Comparison of ENCODE assay signal across 10 mouse cellular contexts in genomic region chr12:11370056-11370455, GRCm38 (mm10).
DNase-seq lines count a peak whose midpoint lies in the region; ATAC-seq lines count a peak whose summit lies in the region.
"Had no signal": no experiment of that assay in that cellular context is flagged by ENCODE, and none has a peak within 500 bp of the region (broad histone marks: within the 10 kb centered on the region; RNA-seq: fewer than 3 reads in every experiment).

No protein-coding gene starts in this region.

- H3K4me3 ChIP-seq in neural tube, embryonic 13.5 days = no peak overlapping the region
- no peak overlapping the region for H3K4me3 ChIP-seq in heart, embryonic 11.5 days (ENCODE audit: low read depth, low read length)
- H3K4me3 ChIP-seq: embryonic facial prominence, embryonic 12.5 days; liver, embryonic 13.5 days had no signal

- no peak overlapping the region for H3K27ac ChIP-seq in neural tube, embryonic 13.5 days (replicated peaks)
- no peak overlapping the region for H3K27ac ChIP-seq in heart, embryonic 11.5 days (ENCODE audit: low read depth, low read length)
- H3K27ac ChIP-seq: embryonic facial prominence, embryonic 12.5 days; liver, embryonic 13.5 days had no signal

- 52% methylated on average over 4 of the region's 4 CpGs for WGBS in neural tube, embryonic 13.5 days
- WGBS in heart, embryonic 11.5 days (ENCODE audit: insufficient replicate concordance) = 57% methylated on average over 4 of the region's 4 CpGs

- intact Hi-C loops in left cerebral cortex, postnatal 14 days (cut with DNase I) = no loop called here
- intact Hi-C loops in gastrocnemius, postnatal 36 days (cut with DNase I) = no loop called here

- no peak overlapping the region for H3K9ac ChIP-seq in neural tube, embryonic 13.5 days
- no peak overlapping the region for H3K9ac ChIP-seq in heart, embryonic 11.5 days (ENCODE audit: low read depth, low read length)
- H3K9ac ChIP-seq: embryonic facial prominence, embryonic 12.5 days; liver, embryonic 13.5 days had no signal

- no peaks in the 10 kb centered on the region for H3K36me3 ChIP-seq in neural tube, embryonic 13.5 days
- no peaks in the 10 kb centered on the region for H3K36me3 ChIP-seq in heart, embryonic 11.5 days (ENCODE audit: control insufficient read depth, insufficient read depth, low read length)
- H3K36me3 ChIP-seq: embryonic facial prominence, embryonic 12.5 days; liver, embryonic 13.5 days had no signal

- no peak overlapping the region for H3K4me2 ChIP-seq in neural tube, embryonic 13.5 days
- no peak overlapping the region for H3K4me2 ChIP-seq in heart, embryonic 11.5 days
- H3K4me2 ChIP-seq: embryonic facial prominence, embryonic 12.5 days; liver, embryonic 13.5 days had no signal

- H3K9me3 ChIP-seq in neural tube, embryonic 13.5 days = no peaks in the 10 kb centered on the region
- H3K9me3 ChIP-seq in heart, embryonic 11.5 days (replicated peaks; ENCODE audit: control insufficient read depth, low read length) = no peaks in the 10 kb centered on the region
- H3K9me3 ChIP-seq: embryonic facial prominence, embryonic 12.5 days; liver, embryonic 13.5 days had no signal

- 0 out of 2 replicates have a peak, but pooled peaks have one; percentile 47 for ATAC-seq in neural tube, embryonic 13.5 days (ENCODE audit: low read depth)
- ATAC-seq in heart, embryonic 11.5 days (replicated peaks; ENCODE audit: insufficient number of reproducible peaks, low FRiP score, low TSS enrichment) = no peak

- no peaks in the 10 kb centered on the region for H3K27me3 ChIP-seq in neural tube, embryonic 13.5 days
- H3K27me3 ChIP-seq in heart, embryonic 11.5 days (ENCODE audit: control insufficient read depth, insufficient read depth, low read length) = no peaks in the 10 kb centered on the region
- H3K27me3 ChIP-seq: embryonic facial prominence, embryonic 12.5 days; liver, embryonic 13.5 days had no signal

- no peaks in the 10 kb centered on the region for H3K4me1 ChIP-seq in neural tube, embryonic 13.5 days (replicated peaks)
- H3K4me1 ChIP-seq in heart, embryonic 11.5 days (ENCODE audit: control insufficient read depth, insufficient read depth, low read length) = 0 out of 2 replicates have a peak, but pooled peaks cover 3% of the 10 kb centered on the region
- H3K4me1 ChIP-seq: embryonic facial prominence, embryonic 12.5 days; liver, embryonic 13.5 days had no signal

- DNase-seq in neural tube, embryonic 10.5 days (ENCODE audit: extremely low spot score, low spot score) = no peak
- DNase-seq in frontal cortex, adult 2 months (ENCODE audit: extremely low spot score in 1 of 2, low spot score in 1 of 2) = peak; percentile 77 to 79
- DNase-seq in left cerebral cortex, postnatal 14 days (ENCODE audit: low spot score in 2 of 2) = peak; percentile 62 to 77
- DNase-seq in right cerebral cortex, postnatal 25 days = peak; percentile 63
- DNase-seq in gastrocnemius, postnatal 36 days = no peak
- DNase-seq in kidney, postnatal 25 days = no peak
- DNase-seq: liver, embryonic 13.5 days had no signal

Comparison
In these comparisons a context has a peak if more than half of its experiments do, and no peak if none do; other contexts are left out.
1. DNase-seq: peak in frontal cortex, adult 2 months (2 of 2), left cerebral cortex, postnatal 14 days (2 of 2) and right cerebral cortex, postnatal 25 days (single experiment); none in neural tube, embryonic 10.5 days (single experiment), gastrocnemius, postnatal 36 days (0 of 2) and kidney, postnatal 25 days (0 of 2).